Mouse (Mus musculus): ENCODE data around the gene Btbd35f23. TPM values are rescaled to one million over a fixed set of nuclear protein-coding genes. Genes with fewer than 3 reads are reported as not detected.
"Not testable (repeated sequence)": the region's sequence is repeated elsewhere in the genome, so short reads cannot be mapped to it uniquely, and the experiment has no call there.

The Btbd35f23 gene
- polyA plus RNA-seq (2014; fragmentation: Nextera tagmentation; extraction: Ambion mirVana): not detected in 2 replicates

DNA sequence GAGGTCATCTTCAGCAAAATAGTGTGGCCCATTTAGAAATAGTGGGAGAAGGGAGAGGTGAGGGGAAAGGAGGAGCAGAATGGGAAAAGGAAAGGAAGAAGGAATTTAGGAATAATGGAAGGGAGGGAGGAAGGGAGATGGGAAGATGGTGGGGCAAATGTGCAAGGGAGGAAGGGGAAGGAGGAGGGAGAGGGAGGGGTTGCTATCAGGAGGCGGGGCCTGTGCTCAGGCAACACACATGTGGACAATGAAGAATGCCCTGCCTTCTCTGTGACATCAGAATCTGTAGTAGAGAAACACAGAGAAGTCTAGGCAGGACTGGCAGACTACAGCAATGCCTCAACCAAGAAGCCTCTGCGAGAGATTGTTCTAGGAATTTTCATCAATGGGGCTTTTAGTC, at the start of gene Btbd35f23:
Btbd35f23 (plus strand) TSS at position 301 of the 400 bp plus-strand sequence.
- not testable (repeated sequence) for ATAC-seq (ENCODE audit: insufficient read depth, low FRiP score, low TSS enrichment); H3K9ac ChIP-seq (ENCODE audit: low read length); H3K4me1 ChIP-seq (ENCODE audit: control insufficient read depth, insufficient read depth, low read length); DNase-seq (ENCODE audit: low spot score); H3K36me3 ChIP-seq (ENCODE audit: control insufficient read depth, insufficient read depth, low read length); H3K27ac ChIP-seq (ENCODE audit: low read depth, low read length); H3K4me2 ChIP-seq (ENCODE audit: low read depth); H3K9me3 ChIP-seq (ENCODE audit: control insufficient read depth, low read length); H3K27me3 ChIP-seq (ENCODE audit: control insufficient read depth, insufficient read depth, low read length); H3K4me3 ChIP-seq (ENCODE audit: low read depth, low read length)
- WGBS: 94% methylated on average over 1 of the region's 2 CpGs

Other genes starting within 250 kb of the Btbd35f23 start
- not detected in 2 replicates for gene Btbd35f24, start 119.0 kb downstream of the Btbd35f23 start, polyA plus RNA-seq (2014; fragmentation: Nextera tagmentation; extraction: Ambion mirVana)

Measured in neural tube, embryonic 11.5 days (tissue).